Mouse (Mus musculus): Measurements from ENCODE around the gene Cyp4f18.
"Not testable (repeated sequence)": the region's sequence is repeated elsewhere in the genome, so short reads cannot be mapped to it uniquely, and the experiment has no call there.

Cyp4f18 gene

DNA sequence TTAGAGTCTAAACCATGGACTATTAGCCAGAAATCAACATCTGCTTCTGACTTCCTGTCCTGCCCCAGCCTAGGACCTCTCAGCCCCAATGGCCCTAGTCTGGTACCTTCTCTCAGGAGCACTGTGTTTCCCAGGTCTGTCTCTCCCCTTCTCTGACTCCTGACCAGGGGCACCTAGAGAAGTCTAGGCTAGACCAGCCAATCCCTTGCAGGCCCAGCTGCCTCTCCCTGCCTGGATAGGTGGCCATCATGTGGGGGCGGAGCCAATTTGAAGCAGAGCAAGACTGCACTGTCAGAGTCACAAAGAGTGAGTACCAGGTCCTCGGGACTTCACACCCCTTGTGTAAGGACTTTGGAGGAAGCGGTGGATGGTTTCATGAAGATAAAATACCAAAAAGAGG lies at the start of gene Cyp4f18:
Cyp4f18 (minus strand) TSS at position 154 of the 400 bp plus-strand sequence.
- DNase-seq (ENCODE audit: low spot score in 2 of 2), result no peak

DNA sequence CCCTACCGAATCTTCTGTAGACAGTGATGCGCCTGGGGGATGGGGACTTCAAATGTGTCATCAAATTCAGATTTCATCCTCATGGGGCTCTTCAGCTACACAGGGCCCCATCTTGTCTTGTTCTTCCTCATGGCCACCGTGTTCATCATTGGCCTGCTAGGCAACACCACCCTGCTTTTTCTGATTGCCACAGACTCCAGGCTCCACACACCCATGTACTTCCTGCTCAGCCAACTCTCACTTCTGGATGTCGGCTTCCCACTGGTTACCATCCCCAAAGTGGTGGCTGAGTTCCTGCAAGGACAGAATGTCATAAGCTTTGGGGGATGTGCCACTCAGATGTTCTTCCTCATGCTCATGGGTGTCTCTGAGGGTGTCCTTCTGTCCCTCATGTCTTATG lies 48.2 kb upstream of the Cyp4f18 start:
- DNase-seq (ENCODE audit: low spot score in 2 of 2), result not testable (repeated sequence)

DNA sequence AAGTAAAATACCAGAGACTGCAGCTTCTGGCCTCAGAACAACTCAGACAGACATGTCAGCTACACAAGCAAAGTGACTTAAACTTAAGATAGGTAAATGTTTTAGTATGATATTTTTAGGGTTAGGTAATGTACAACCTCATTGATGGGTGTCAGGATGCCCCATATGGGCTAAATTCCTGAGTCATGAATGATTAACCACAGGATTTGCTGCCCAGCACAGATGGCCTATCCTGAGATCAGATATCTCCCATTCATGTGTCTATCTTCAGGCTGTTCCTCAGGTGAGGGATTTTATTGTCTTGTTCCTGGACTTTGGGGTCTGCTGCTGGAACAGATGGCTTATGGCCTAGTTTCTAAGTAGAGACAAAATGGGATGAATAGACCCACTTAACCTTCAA lies 45.2 kb upstream of the Cyp4f18 start:
- not testable (repeated sequence) for DNase-seq (ENCODE audit: low spot score in 2 of 2)

DNA sequence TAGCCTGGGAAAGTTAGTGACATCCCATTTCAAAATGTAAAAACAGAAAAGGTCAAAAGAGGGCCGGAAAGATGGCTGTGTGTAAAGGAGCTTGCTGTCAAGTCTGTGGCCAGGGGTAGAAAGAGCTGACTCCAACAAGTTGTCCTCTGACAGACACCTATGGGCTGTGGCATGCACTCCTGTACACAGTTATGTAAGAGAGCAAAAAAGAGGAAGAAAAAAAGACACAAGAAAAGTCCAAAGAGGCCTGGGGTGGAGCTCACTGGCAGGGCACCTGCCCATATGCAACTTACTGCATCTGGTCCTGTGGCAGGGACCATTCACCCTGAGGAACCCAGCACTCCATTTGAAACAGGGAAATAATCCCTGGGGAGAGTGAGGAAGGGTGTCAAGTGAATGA lies 33.1 kb upstream of the Cyp4f18 start:
- DNase-seq (ENCODE audit: low spot score in 2 of 2), result no peak

DNA sequence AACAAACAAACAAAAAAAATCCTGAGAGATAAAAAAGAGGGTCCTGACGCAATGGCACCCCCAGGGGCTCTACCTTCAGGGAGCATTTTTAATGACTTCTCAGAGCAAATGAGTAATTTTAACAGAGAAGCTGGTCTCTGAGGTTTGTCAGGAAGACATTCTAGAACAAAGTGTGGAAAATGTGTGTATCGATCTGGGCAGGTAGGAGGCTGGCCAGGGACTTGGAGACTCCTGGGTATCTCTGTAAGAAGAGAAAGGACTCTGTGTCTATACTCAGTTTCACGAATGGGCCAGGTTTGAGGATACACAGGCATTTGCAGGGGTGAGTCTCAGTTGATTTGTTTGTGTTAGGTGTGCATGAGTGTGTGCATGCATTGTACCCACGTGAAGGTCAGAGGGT lies 31.5 kb upstream of the Cyp4f18 start, which contains the start of gene Olfr372:
Olfr372 (plus strand) TSS at position 301 of the 400 bp plus-strand sequence.
- not testable (repeated sequence) for DNase-seq (ENCODE audit: low spot score in 2 of 2)

DNA sequence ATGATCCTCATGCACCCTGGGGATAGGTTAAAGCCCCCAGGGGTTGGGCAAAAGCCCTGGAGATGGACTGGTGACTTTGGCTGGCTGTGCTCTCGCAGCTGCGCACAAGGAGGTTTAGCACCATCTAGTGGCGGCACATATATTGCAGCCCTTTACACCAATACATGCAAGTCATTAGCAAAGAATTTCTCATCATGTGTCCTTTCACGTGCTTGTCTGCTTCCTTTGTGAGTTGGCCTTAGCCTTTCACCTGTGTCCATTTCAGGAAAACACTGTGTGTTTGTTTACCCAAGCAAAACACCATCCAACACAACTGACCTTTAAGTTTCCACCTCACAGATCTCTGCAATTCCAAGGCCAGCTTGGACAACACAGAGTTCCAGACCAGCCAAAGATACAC lies 23.5 kb upstream of the Cyp4f18 start:
- peak; percentile 9 to 19 for DNase-seq (ENCODE audit: low spot score in 2 of 2)

GRCm38 (mm10) chr8:72024886-72025285 lies 15.5 kb upstream of the Cyp4f18 start:
- DNase-seq (ENCODE audit: low spot score in 2 of 2), result peak in 1 of 2 experiments; percentile 16

DNA sequence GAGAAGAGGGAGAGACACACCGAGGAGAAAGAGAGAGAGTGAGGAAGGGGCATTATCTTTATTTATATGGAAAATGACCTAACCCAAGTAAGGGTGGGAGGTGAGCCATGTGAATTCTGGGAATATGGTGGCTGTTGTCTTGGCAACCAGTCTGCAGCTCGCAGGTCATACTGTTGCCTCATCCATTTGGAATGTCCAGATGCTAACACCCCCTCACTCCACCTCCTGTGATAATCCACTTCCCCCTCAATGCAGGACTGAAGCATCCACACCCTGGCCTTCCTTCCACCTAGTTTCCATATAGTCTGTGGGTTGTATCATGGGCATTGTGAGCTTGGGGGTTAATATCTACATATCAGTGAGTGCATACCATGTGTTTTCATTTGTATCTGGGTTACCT lies 10.4 kb upstream of the Cyp4f18 start:
- no peak for DNase-seq (ENCODE audit: low spot score in 2 of 2)

- DNase-seq (ENCODE audit: low spot score in 2 of 2), result not testable (repeated sequence)
Measured at GRCm38 (mm10) chr8:72019022-72019421, 9.6 kb upstream of the Cyp4f18 start.

DNA sequence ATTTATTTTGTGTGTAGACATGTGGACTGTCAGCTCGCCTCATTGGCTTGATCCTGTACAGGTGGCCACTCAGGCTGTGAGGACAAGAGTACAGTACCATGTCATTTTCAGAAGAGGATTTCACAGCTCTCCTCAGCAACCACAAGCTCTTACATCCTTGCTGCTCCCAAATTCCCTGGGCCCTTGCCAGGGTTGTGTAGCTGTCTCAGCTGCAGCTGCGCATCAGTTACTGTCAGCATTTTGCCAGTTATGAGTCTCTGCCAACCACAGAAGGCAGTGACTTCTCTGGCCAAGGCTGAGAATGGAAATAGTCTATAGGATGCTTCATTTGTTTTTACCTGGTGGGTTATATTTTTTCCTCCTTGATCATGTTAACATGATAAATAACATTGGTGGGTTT lies 8.7 kb upstream of the Cyp4f18 start:
- DNase-seq (ENCODE audit: low spot score in 2 of 2), result peak in 1 of 2 experiments; percentile 8

GRCm38 (mm10) chr8:72017339-72017738 lies 7.9 kb upstream of the Cyp4f18 start:
- not testable (repeated sequence) for DNase-seq (ENCODE audit: low spot score in 2 of 2)

DNA sequence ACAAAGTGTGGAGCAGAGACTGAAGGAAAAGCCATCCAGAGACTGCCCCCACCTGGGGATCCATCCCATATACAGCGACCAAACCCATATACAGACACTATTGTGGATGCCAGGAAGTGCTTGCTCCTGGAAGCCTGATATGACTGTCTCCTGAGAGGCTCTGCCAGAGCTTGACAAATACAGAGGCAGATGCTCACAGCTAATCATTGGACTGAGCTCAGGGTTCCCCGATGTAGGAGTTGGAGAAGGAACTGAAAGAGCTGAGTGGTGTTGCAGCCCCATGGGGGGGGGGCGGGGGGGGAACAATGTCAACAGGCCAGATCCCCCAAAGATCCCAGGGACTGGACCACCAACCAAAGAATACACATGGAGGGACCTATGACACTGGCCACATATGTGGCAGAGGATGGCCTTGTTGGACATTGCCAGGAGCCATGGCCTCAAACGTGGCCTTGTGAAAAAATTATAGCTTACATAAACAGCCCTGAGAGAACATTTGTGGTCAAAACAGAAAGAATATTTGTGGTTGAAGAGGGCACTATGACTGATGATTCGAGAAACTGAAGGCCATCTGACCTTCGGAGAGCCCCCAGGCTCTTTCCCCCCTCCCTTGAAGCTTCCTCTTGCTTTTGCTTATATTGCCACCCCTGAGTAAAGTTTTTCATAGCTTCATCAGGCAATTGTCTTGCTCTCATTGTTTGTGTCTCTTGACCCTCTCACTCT lies 4.2 kb upstream of the Cyp4f18 start:
- DNase-seq (ENCODE audit: low spot score in 2 of 2), result not testable (repeated sequence)

- no peak for DNase-seq (ENCODE audit: low spot score in 2 of 2)
Measured at GRCm38 (mm10) chr8:72008134-72008641, 1.2 kb downstream of the Cyp4f18 start.

- DNase-seq (ENCODE audit: low spot score in 2 of 2), result no peak
Measured at GRCm38 (mm10) chr8:72006763-72007162, 2.7 kb downstream of the Cyp4f18 start.

GRCm38 (mm10) chr8:72005912-72006311 lies 3.5 kb downstream of the Cyp4f18 start:
- DNase-seq (ENCODE audit: low spot score in 2 of 2), result no peak

DNA sequence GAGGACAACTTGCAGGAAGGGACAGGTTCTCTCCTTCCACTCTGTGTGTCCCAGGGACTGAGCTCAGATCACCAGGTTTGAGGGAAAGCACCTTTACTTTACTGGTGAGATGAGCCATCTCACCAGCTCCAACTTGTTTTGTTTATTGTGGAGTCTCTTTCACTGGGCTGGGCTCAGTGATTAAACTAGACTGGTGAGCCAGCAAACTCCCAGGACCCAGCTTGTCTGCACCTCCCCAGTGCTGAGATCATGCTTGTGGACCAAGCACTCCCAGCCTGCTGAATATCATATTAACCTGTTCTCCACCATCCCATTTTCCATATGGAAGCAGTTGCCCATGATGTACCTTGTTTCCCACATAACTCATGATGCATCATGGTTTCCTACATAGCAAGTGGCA lies 6.5 kb downstream of the Cyp4f18 start:
- no peak for DNase-seq (ENCODE audit: low spot score in 2 of 2)

GRCm38 (mm10) chr8:72000223-72000622 lies 9.2 kb downstream of the Cyp4f18 start:
- no peak for DNase-seq (ENCODE audit: low spot score in 2 of 2)

GRCm38 (mm10) chr8:71999434-71999833 lies 10.0 kb downstream of the Cyp4f18 start:
- no peak for DNase-seq (ENCODE audit: low spot score in 2 of 2)

DNA sequence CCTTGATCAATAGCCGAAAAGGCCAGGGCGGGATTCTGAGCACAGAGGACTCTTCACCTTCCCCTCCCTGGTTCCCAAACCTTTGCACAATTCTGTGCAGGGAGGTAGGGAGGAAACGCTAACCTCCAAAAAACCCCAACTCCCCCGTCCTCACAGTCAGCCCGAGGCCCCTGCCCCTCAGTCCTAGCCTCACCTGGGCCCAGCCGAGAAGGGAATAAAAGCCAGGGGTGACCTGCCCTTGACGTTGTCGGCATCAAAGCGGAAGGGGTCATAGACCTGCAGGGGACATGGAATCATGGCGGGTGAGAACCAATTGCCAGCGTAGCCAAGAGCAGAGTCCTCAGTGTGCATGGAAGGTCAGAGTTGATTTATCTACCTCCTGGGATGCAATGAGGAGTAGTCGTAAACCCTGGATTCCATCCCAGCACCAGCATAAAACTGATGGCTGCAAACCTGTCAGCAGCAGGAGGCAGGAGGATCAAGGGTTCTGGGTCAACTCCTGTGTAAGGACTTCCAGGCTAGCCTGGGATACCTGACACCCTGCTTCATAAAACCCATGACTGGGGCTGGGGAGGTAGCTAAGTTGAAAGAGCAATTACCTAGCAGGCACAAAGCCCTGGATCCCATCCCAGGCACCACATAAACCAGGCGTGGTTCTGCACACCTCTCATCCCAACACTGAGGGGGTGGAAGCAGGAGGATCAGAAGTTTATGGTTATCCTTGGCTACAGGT lies 20.4 kb downstream of the Cyp4f18 start:
- no peak for DNase-seq (ENCODE audit: low spot score in 2 of 2)

DNA sequence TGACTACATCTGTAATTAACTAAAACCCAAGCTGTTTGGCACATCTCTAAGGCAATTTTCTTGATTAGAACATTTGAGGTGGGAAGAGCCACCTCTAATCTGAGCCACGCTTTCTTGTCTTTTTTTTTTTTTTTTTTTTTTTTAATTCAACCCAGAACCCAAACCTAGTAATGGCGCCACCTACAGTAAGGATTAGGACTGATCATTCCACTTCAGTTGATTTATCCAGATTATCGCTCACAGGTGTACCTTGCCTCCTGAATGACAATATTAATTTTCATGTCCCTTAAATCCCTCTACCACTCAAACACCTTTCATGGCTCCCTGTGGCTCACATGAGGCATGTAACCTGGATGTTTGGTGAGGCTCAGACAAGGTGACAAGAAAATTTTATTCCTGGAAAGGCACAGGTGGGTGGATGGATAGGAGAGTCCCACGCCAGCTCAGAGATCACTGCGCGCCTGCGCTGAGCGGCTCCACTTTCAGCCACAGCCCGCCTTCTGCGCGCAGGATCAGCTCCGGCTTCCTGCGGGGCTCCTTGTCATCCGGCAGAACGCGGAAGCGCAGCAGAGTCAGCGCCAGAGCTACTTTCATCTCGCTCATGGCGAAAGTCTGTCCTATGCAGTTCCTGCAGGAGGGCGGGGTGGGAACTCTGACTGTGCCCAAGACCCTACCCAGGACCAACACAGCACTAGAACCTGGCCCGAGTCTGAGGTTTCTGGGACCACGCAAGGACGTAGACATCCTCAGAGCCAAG lies 21.1 kb downstream of the Cyp4f18 start:
- DNase-seq (ENCODE audit: low spot score in 2 of 2), result peak; percentile 59 to 65

- no peak for DNase-seq (ENCODE audit: low spot score in 2 of 2)
Measured at GRCm38 (mm10) chr8:71984601-71985000, 24.8 kb downstream of the Cyp4f18 start.

DNA sequence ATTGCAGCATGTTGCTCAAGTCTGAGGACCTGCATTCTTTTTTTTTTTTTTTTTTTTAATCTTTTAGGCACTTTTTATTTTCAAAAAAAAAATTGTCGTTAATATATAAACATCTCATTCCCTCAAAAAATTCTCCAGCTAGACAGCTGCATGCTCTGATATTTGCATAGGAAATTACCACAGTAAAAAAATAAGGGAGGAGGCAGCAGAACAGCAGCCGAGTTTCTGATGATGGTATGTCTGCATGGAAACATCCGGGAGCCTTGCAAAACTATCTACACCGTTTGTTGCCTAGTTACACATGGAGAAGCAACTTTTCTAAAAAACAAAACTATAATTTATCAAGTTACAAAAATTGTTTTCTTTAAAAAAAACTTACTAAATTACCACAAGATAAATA lies 28.0 kb downstream of the Cyp4f18 start:
- no peak for DNase-seq (ENCODE audit: low spot score in 2 of 2)

Measured in right cerebral cortex, postnatal 36 days (tissue).